Mouse (Mus musculus) right cerebral cortex, adult 2 months (tissue): ENCODE measurements around the gene Cript.
"Not testable (repeated sequence)": the region's sequence is repeated elsewhere in the genome, so short reads cannot be mapped to it uniquely, and the experiment has no call there.

ENCODE experiments used
- DNase-seq, 2 experiments: peaks; one replicate each; pipeline ENCODE4 v3.0.0; 2021 to 2022; ENCODE audit warnings: low spot score in 2 of 2

The Cript gene

GRCm38 (mm10) chr17:87050469-87051175 is 25.3 kb downstream of the Cript start:
- peak; percentile 22 to 50 for DNase-seq

- DNase-seq, result no peak
These were observed 26.3 kb downstream of the Cript start for GRCm38 (mm10) chr17:87051652-87052051.

GRCm38 (mm10) chr17:87052432-87052831 is 27.1 kb downstream of the Cript start:
- no peak for DNase-seq

GRCm38 (mm10) chr17:87053921-87054320 is 28.6 kb downstream of the Cript start:
- no peak for DNase-seq

GRCm38 (mm10) chr17:87055051-87055459 is 29.7 kb downstream of the Cript start:
- DNase-seq, result peak; percentile 52 to 56

- DNase-seq, result no peak
These were observed 30.3 kb downstream of the Cript start for GRCm38 (mm10) chr17:87055663-87056062.

- no peak for DNase-seq
These were observed 31.4 kb downstream of the Cript start for GRCm38 (mm10) chr17:87056761-87057160.

- no peak for DNase-seq
These were observed 32.3 kb downstream of the Cript start for GRCm38 (mm10) chr17:87057486-87058266.

- DNase-seq, result no peak
These were observed 37.3 kb downstream of the Cript start for GRCm38 (mm10) chr17:87062639-87063038.

- no peak for DNase-seq
These were observed 38.1 kb downstream of the Cript start for GRCm38 (mm10) chr17:87063461-87063860.

GRCm38 (mm10) chr17:87063969-87064368 is 38.6 kb downstream of the Cript start:
- DNase-seq, result no peak

GRCm38 (mm10) chr17:87068997-87069396 is 43.6 kb downstream of the Cript start:
- no peak for DNase-seq

- DNase-seq, result not testable (repeated sequence)
These were observed 46.8 kb downstream of the Cript start for GRCm38 (mm10) chr17:87072183-87072582.

- no peak for DNase-seq
These were observed 47.6 kb downstream of the Cript start for GRCm38 (mm10) chr17:87072766-87073440.

GRCm38 (mm10) chr17:87073470-87073869 is 48.1 kb downstream of the Cript start:
- DNase-seq, result no peak

GRCm38 (mm10) chr17:87078217-87078616 is 52.9 kb downstream of the Cript start:
- not testable (repeated sequence) for DNase-seq

- no peak for DNase-seq
These were observed 55.4 kb downstream of the Cript start for GRCm38 (mm10) chr17:87080724-87081123.

GRCm38 (mm10) chr17:87082547-87082946 is 57.2 kb downstream of the Cript start:
- DNase-seq, result no peak

- no peak for DNase-seq
These were observed 58.3 kb downstream of the Cript start for GRCm38 (mm10) chr17:87083671-87084070.
